Mouse (Mus musculus) urinary bladder, postnatal 10 days (tissue): ENCODE measurements around the gene Scube1.

Source experiments
- DNase-seq: peaks from one replicate; pipeline ENCODE4 v3.0.0; 2022; ENCODE audit warnings: low spot score

Scube1 gene

DNA sequence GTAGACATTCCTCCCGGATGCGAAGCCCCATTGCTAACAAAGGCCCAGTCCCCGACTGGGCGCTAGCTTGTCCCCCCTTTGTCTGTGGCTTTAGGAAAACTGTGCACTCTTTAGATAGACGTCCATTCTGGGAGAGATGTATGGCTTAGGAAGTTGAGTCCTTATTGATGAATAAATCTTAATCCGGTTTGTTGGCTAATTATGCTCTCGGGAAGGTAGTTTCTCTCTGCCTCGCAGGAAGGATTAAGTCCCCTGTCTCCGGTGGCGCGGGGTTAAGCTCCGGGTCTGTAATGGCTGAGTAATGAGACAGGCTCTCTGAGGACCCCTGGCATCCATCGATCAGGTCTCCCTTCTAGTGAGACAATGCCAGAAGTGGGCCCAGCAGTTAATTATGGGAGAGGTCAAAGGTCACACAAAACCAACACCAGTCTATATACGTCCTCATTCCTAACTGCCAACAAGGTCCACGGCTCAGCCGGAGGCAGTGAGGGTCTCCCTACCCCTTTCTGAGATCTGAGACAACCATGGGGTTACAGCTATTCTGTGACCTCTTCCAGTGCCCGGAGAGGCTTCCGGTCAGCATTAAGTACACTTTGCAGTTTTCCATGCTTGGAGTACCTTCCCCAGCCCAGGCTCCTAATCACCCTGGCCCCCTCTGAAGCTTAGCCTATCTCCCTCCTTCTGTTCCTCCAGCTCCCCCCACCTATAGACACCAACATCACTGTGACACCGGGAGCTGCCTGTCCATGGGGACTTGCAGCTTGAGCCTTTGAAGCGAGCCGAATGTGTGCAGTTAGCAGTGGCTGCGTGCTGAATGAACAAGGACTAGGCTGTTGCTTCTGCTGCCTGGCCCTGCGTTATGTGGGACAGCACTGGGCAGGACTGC, 14.7 kb downstream of the Scube1 start:
- DNase-seq: no peak

DNA sequence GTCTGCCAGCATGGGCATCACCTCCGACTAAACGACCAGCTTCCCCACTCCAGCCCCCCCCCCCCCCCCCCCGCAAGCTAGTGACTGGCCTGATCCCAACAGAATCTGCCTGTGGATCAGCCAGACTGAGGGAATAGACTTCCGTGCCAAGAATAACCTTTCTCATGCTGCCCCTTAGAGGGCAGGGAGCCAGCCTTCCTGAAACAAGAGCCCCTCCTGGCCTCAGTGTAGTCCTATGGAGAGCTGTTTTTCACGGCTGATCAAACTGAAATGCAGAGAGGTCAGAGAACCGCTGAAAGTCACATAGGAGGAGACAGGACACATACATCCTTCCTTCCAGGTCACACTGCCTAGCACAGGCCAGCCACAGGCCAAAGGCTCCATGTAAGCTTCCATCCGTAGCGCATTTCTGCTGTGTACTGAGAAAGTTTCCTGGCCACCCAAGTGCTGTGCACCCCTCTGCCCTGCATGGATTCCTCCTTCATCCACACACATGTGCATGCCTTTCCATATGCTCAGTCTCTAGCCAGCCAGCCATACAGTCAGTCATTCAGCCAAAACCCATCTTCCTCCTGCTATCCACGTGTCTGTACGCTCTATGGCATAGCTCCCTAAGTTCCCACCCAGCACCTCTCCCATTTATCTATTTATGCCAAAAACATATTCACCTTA, 18.2 kb downstream of the Scube1 start:
- DNase-seq: no peak

DNA sequence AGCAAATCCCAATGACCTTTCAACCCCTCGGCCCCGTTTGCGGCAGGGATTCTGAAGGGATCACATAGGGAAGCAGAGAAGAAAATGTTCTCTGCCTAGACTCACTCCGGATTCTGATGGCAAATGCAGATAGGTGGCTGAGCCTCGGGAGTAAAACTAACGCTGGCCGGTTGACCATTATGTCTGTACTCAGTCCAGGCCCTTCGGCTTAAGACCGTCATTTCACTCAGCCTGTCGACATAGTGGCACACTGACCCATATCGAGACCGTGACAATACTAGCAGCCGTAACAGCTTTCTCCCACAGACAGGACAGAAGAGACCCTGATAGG, 24.3 kb downstream of the Scube1 start:
- no peak for DNase-seq

DNA sequence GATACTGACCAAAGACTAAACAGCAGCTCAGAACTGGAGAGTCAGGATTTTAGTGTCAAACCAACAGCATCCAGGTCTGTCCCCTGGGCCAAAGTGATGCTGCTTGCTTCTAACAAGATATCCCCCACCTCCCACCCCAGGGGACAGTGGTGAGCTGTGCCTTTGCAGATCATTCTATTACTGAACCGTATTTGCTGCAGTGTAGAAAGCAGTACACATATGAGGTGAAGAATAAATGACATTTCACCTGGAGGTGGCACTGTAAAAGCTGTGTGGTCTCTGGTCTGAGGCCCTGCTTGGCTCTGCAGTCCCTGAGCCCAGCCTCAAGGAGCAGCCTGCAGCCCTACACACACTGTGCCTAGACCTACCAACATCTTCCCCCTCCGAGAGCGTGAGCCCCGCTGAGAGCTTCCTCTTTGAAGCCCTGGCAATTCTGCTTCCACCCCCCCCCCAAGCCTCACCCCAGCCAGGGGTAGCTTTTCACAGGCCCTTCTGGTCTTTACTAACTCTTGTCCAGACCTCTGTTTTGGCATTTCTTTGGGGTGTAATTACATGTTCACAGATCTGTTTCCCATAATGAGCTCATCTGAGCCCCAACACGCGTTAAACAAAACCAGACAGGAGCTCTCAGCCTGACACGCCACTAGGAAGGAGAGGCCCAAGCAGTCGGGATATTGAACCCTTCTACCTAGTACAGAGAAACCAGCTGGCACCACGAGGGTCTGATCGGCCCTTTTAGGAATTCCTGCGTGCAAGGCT, 24.8 kb downstream of the Scube1 start:
- DNase-seq: no peak

DNA sequence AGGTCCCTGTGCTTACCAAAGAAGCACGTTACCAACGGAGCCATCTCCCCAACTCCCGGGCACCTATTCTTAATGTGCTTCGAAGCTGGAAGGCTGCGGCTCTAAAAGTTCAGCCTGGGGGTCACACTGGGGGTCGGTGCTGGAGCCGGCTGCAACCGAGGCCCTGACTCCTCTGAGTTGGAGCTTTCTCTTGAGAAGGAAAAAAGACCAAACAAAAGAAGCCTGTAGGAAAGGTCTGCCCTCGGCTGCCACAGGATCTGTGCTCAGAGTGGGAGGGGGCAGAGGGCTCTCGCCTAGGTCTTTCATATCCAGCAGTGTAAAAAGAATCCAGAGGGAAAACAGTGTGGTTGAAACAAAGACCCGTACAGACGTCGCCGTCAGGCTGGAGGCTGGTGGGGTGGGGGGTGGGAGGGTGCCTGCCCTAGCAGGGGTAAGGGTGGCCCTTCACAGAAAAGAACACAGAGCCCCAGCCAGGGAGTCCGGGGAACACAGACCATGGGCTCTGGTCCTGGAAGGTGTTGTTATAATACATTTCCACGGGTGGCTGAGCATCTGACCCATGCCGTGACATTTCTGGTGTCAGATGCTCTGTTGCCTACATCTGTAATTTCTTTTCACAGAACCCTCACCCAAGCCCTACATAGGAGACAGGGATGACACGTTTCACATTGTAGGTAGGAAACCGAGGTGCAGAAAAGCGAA, 25.5 kb downstream of the Scube1 start:
- no peak for DNase-seq

DNA sequence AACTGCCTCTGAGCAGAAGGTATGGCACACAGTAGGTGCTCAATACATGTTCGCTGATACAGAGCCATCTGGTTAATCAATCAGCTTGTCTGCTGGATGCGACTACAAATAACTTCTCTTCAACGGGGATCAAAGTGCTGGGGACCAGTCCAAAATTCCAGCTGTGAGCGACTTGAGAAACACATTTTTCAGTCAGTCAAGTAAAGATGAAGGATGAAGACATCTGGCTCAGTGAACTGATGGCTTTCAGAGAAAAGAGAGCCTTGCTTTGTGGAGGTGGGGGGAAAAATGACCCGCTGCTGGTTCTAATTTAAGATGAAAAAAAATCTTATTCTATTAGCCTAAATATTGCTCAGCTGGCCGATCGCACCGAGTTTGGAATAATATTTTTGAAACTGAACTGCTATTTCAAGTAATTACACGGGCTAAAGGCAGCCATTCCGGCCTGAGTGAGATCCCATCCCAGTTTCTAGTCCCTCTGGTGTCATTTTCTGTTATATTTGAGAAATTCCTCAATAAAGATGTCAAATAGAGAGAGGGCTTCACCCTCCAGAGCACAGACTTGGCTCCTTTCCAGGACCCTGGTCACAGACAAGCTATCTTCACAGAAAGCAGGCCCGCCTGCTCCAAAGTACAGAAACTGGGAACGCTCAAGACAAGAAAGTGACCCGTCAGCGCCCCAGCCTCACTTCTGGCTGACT, 28.0 kb downstream of the Scube1 start:
- DNase-seq: no peak

DNA sequence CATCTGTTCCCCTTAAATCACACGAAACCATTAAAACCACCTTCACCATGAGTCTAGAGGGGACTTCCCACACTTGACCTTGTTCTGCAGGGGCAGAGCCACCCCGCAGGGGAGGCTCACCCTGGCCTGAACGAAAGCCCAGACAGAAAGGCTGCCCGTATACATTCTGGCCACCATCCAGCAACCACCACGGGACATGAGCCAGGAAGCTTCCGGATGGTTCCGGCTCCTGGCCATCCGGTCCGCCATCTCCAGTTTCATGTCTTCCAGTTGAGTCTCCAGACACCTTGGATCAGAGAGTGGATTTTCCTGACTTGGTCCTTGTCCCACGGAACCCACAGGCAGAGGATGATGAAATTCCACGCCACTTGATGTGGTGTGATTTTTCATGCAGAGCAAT, 29.7 kb downstream of the Scube1 start:
- DNase-seq: no peak

DNA sequence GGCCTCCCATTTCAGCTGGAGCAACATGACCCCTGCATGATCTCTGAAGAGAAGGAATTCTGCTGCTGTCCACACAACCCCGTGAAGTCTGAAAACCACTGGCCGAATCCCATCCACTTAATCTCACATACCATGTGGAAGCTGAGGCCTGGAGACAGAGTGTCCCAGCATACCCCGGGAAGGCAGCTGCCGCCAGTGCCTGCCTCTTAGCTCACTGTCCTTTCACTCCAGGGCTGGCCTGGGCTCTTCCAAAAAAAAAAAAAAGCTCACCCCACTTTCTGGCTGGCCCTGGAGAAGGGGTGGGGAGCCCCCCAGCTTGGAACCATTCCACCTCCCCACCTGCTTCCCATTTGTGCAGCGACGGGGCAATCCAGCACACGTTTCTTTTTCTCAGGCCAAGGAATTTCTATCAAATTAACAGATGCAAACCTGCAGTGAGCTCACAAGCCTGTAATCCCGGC, 32.9 kb downstream of the Scube1 start:
- no peak for DNase-seq

DNA sequence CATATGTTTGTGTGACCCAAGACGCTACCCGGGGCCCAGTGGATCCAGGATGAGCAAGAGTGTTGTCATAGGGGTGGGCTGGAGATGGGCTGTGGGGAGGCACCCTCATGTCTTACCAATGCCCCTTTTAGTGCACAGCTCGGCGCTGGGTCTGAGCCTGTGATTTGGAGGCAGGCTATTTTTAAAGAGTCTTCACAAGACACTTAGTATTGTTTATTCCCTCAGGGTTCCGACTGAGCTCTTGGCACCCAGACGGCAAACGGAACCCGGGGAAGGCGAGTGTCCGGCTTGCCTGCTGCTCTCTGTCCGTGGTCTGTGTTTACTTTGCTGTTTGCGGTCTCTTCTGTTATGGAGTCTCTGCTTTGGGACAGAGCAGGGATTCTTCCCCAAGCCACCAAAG, 34.9 kb downstream of the Scube1 start:
- no peak for DNase-seq

DNA sequence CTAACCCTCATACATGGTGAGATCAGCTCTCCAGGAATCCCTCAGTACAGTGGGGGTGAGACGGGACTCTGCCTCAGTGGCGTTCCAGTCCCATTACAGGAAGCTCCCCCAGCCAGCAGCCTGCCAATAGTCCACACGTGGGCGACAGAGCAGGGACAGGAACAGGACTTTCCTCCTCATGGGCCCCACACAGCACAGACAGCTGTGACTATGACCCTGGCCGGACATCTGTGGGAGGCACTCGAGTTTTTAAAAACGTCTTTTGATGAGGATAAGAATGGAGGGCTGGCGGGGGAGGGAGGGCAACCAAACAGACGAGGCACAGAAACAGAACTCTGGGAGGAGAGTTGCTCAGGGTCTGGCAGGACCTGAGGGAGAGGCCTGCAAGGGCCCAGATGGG, 38.2 kb downstream of the Scube1 start:
- no peak for DNase-seq

DNA sequence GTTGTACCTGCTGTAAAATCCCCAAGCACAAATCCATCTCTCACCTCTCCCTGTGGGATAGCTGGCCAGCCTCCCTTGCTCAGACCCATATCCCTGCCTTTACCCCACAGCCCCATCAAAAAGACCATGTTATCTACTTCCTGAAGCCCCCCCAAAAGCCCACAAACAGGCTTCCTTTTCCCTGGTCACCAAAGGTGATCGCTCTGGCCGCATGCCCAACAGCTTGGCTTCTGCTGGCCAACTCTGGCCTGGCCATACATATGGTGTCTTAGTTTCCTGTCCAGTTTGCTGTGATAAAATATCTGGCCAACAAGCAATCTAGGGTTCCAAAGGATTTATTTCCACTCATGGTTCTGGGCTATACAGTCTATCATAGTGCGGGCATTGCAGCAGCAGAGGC, 38.9 kb downstream of the Scube1 start:
- DNase-seq: no peak

DNA sequence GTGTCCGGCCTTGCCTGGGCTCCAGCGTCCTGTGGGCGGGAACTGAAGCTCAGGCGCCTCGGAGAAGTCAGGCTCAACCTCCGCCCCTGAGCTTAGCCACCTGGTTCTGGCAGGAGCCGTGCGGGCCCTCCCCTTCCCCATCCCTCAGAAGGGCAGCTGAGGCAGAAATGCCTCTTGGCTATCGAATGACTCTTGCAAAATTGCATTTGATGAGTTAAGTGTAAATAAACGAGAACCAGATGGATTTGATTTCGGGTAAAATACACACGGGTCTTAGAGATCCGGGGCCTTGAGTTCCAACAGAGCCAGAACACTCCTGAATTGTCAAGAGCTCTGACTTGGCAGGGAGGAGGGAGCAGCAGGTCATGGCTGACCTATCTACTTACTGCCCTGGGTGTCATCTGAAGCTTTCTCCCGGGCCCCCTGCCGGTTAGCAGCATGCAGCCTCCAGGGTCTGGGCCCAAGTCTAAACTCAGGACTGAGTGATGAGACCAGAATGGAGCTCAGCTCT, 41.7 kb downstream of the Scube1 start:
- no peak for DNase-seq

DNA sequence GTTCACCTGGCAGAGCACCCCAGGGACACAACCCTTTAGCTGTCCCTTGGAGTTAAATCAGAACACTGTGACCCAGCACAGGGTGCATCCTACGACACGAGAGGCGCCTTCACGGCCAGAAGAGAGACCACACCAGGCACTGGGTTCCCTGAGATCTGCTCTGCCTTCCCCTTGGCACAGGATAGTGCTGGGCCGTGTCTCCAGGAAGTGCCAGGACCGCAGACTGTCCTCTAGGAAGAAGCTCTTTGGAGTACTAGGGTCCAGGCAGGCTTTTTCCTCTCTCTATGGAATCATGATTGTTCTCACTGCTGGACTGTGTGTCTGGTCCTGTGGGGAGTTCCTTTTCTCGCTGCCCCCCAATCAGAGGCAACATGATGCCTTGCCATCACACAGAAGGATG, 44.5 kb downstream of the Scube1 start:
- no peak for DNase-seq

DNA sequence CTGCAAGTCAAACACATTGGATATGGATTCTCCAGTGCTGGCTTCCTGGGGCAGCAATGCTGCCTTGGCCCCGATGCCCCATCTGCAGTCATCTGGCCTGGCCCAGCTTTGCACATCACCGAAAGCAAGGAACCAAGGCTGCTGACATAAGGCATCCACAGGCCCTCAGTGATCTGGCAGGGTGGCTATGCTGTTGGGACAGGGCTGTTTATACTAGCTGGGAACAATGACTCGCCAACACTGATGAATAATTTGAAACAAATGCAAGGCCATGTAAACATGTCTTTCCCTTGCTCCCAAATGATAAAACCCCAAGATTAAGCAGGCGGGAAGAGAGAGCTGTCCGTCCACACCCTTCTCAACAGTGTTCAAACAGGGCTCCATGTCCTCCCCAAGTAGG, 45.1 kb downstream of the Scube1 start:
- no peak for DNase-seq

DNA sequence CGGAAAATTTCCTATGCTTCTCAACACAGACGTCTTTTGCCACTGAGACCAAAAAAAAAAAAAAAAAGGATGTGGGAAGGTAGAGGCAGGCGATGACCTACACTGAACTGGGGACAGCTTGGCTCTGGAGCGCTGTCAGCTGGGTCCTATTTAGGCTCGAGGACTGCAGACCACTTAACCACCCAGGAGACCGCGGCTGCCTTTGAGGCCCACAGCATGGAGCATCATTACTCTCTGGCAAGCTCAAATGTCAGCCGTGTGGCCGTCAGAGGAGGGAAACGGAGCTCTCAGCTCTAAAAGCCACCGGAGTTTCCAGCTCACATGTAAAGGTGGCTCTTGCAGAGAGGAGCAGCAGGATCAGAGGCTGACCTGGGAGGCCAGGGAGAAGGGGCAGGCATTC, 46.2 kb downstream of the Scube1 start:
- DNase-seq: no peak

DNA sequence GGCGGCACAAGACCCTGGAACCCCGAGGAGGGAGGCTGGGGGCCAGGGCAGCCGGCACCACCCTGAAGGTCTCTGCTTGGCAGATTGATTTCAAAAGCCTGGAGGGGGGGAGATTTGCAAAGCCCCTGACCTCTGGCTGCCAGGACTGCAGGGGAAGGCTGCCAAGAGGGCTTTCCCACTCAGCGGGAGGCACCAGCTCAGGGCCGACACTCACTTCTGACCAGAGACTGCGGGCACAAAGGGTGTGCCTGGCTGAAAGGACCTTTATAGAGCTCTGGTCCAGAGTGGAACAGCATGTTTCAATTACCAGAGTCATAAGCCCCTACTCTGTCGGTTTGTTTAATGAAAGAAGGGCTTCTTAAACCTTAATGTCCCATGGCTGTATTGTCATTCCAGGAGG, 46.7 kb downstream of the Scube1 start:
- DNase-seq: no peak

DNA sequence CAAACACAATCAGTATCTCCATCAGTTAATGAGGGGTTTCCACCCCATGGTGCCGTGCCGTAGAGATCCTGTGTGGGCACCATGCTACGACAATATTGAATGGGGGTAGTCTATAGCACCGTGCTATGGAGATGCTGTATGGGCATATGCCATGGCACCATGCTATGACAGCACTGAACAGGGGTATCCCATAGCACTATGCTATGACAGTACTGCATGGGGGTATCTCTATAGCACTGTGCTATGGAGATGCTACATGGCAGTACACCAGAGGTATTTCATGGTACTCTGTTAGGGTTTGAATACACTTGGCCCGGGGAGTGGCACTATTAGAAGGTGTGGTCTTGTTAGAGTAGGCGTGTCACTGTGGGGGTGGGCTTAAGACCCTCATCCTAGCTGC, 47.7 kb downstream of the Scube1 start:
- DNase-seq: no peak

DNA sequence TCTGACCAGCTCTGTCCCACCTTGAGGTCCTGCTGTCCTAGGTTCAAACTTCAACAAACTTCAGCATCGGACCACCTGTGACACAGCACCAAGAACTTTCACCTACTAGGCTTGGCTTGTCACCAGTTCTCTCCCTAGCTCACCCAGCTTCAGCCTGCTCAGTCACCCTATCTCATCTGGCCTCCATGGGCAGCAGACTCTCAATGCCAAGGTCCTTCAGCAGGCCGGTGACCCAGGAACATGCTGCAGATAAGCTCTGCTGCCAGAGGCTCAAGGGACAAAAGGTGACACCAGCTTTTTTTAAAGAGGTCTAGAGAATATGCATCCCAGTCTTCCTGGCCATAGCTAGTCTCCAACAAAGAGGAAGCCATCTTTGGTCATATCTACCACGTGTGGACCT, 48.5 kb downstream of the Scube1 start:
- DNase-seq: no peak

DNA sequence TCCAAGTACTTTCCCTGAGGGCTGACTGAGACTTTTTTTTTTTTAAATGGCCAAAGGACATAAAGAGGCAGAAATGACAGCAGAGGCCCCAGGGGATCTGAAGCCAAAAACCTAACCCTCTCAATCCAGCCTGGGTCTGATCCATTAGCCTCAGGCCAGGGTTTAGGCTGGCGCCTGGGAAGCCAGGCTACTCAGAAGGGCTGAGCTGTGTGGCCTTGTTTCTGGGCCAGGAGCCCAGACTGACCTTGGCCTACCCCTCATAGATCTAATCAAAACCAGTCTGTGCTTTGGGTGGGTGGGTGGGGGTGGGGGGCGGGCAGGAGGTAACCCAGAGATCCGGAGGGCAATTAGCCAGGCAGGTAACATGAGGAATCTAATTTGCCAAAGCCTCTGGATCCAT, 51.2 kb downstream of the Scube1 start:
- DNase-seq: no peak

DNA sequence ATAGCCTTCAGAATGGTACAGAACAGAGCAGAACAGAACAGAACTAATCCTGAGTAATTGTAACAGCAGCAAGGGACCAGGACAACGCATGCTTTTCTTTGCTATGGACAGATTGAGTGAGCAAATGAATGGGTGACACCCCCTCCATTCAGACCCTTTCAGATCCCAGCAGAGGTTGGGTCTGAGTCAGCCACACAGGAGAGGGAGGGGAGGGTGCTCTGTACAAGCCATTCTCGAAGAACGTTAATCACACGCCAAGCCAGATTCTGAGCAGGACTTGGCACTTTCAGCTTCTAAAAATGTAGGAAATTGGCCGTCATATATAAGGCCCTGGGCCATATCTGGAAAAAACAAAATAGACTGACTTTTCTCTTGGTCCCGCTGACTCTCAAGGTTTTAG, 57.3 kb downstream of the Scube1 start:
- no peak for DNase-seq

DNA sequence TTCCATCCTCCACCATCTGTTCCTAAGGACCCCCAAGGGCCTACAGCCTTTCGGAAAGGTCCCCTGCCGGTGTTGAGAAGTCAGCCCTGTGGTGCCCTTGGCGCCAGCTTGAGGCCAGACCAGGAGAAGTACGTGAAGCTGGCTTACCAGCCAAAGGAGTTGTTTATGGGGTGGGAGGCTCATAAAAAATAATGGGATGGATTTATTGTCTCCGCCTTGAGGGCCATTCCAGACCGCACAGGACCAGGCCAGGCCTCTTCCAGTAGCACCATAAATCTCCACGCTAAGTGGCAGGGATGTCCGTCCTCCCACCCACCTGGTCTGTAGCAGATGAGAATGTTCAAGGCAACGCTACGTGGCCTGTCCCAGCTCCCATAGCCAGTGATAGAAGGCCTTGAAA, 58.4 kb downstream of the Scube1 start:
- no peak for DNase-seq

DNA sequence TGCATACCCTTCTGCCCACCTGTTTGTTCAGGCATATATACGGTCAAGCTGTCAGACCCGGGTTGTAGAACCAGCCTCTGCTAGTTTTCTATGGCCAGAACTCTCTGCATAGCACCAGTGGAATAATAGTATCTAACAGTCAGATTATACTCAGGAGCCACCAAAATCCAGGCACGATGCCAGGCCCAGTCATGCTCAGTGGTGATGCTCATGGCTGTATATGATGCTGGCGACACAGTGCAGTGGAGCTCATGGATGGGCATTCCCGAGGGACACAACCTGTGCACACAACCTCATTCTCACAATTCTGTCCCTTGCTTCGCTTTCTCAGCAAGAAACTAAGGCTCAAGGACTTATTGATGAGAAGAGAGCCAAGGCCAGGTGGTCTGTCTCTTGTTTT, 58.8 kb downstream of the Scube1 start:
- DNase-seq: no peak
